Mouse (Mus musculus) testis, postnatal 10 days (tissue): ENCODE results near the gene Add3.

Experiments
- DNase-seq: peaks from one replicate; pipeline ENCODE4 v3.0.0; 2021; ENCODE audit warnings: low spot score

The Add3 gene

GRCm38 (mm10) chr19:53140044-53140803 is at the start of gene Add3:
Add3 (plus strand) TSS chr19:53140443.
- peak; percentile 67 for DNase-seq

- no peak for DNase-seq
Observed at GRCm38 (mm10) chr19:53090677-53091076, 49.6 kb upstream of the Add3 start.

GRCm38 (mm10) chr19:53092251-53092650 is 48.0 kb upstream of the Add3 start:
- DNase-seq, result no peak

GRCm38 (mm10) chr19:53093294-53093693 is 46.9 kb upstream of the Add3 start:
- DNase-seq, result no peak

- DNase-seq, result no peak
Observed at GRCm38 (mm10) chr19:53094684-53095083, 45.6 kb upstream of the Add3 start.

GRCm38 (mm10) chr19:53101374-53102300 is 38.6 kb upstream of the Add3 start:
- DNase-seq, result no peak

GRCm38 (mm10) chr19:53105374-53106090 is 34.7 kb upstream of the Add3 start:
- DNase-seq, result peak; percentile 86

- peak; percentile 61 for DNase-seq
Observed at GRCm38 (mm10) chr19:53106952-53107351, 33.3 kb upstream of the Add3 start.

GRCm38 (mm10) chr19:53107361-53108247 is 32.6 kb upstream of the Add3 start:
- no peak for DNase-seq

- DNase-seq, result no peak
Observed at GRCm38 (mm10) chr19:53111996-53112590, 28.1 kb upstream of the Add3 start.

- DNase-seq, result no peak
Observed at GRCm38 (mm10) chr19:53119255-53119795, 20.9 kb upstream of the Add3 start.

GRCm38 (mm10) chr19:53120483-53120882 is 19.8 kb upstream of the Add3 start:
- no peak for DNase-seq

GRCm38 (mm10) chr19:53122641-53123241 is 17.5 kb upstream of the Add3 start:
- DNase-seq, result no peak

GRCm38 (mm10) chr19:53123301-53123700 is 16.9 kb upstream of the Add3 start:
- DNase-seq, result no peak

GRCm38 (mm10) chr19:53125679-53126078 is 14.6 kb upstream of the Add3 start:
- no peak for DNase-seq

GRCm38 (mm10) chr19:53126546-53126945 is 13.7 kb upstream of the Add3 start:
- no peak for DNase-seq

GRCm38 (mm10) chr19:53127320-53128291 is 12.6 kb upstream of the Add3 start:
- DNase-seq, result no peak

GRCm38 (mm10) chr19:53128494-53129337 is 11.5 kb upstream of the Add3 start:
- DNase-seq, result no peak
